Mouse (Mus musculus): Measurements from ENCODE around the gene Scpep1. TPM values are rescaled to one million over a fixed set of nuclear protein-coding genes. Genes with fewer than 3 reads are reported as not detected.

Gene Scpep1
- polyA plus RNA-seq, 1 experiment from 2014 or later, result 202 TPM

DNA sequence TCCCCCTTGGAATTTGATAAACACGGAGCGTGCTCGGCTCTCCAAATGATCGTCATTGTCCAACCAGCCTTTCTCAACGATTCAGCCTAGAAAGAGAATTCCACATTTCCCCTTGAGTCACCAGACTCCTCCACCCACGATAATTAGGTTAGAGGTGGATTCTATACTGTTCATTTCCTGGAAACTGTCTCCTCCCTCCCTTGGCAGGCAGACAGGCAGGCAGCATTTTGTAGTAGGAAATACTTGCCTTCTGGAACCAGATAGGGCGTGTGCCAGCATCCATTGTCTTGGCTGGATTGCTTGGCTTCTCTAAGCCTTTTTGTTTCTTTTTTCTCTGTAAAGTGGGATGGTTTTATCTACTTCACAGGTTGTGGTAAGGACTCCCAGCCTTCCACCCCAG lies 41.2 kb upstream of the Scpep1 start:
- no peaks in the 10 kb centered on the region for H3K27me3 ChIP-seq
- no peak for TF ChIP-seq CTCF (IDR thresholded peaks at IDR 0.05)
- in situ Hi-C loops (cut with MboI; ENCODE audit: low pct_unique_long_range_greater_than_20kb), result no loop called here
- CTCF ChIA-PET, result interaction anchor here (1.1 to 8.0 kb wide), 5 partner anchors 9 to 44 kb away, joined by 3 to 58 read pairs (median 5); no protein-coding TSS in a partner anchor
- ATAC-seq (no peak), DNase-seq (ENCODE audit: low read depth, low spot score) (no peak)
- POLR2A ChIA-PET, result interaction anchor here (1.2 kb wide), 1 partner anchor 40 kb away, joined by 3 read pairs; no protein-coding TSS in a partner anchor

DNA sequence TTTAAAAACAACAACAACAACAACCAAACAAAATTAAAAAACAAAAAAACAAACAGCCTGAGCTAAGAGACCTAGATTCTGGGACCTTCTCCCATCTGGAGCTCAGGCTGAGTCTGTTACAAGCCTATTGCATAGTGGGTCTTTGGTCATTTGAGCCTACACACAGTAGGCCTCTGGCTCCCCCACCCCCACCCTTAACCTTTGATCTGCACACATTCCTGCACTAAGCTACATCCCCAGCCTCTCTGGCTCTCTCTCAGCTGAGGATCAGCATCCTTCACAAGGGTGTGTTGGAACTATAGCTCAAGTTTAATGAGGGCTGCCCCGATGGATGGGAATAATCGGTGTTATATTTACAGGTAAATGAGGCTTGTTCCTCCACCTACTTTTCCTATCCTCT lies 40.4 kb upstream of the Scpep1 start:
- in situ Hi-C loops (cut with MboI; ENCODE audit: low pct_unique_long_range_greater_than_20kb), result no loop called here
- CTCF ChIA-PET, result interaction anchor here (1.2 to 8.0 kb wide), 3 partner anchors 22 to 45 kb away, joined by 3 to 58 read pairs (median 3); no protein-coding TSS in a partner anchor
- TF ChIP-seq CTCF (IDR thresholded peaks at IDR 0.05), result no peak
- H3K27me3 ChIP-seq, result no peaks in the 10 kb centered on the region
- POLR2A ChIA-PET, result interaction anchor here (0.6 kb wide), 1 partner anchor 159 kb away, joined by 3 read pairs; no protein-coding TSS in a partner anchor
- ATAC-seq (no peak), DNase-seq (ENCODE audit: low read depth, low spot score) (no peak)

DNA sequence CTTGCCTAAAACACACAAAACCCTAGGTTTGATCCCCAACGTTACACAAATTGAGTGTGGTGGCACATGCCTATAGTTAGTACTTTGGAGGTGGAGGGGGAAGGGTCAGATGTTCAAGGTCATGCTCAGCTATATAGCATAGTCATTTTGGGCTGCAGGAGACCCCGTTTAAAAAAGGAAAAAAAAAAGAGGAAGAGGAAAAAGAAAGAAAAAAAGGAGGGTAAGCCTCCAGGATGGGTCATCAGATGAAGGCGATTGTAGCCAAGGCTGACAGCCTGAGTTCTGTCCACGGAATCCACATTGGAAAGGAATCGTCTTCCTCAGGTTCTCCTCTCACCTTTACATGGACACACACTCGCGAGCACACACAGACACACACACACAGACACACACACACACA lies 39.2 kb upstream of the Scpep1 start:
- ChIA-PET CTCF (interaction anchor here (1.5 to 8.0 kb wide), 5 partner anchors 9 to 46 kb away, joined by 3 to 58 read pairs (median 6); no protein-coding TSS in a partner anchor), POLR2A (no interaction called here)
- TF ChIP-seq CTCF (IDR thresholded peaks at IDR 0.05), result no peak
- no peaks in the 10 kb centered on the region for H3K27me3 ChIP-seq
- DNase-seq (ENCODE audit: low read depth, low spot score) (no peak), ATAC-seq (no peak)
- in situ Hi-C loops (cut with MboI; ENCODE audit: low pct_unique_long_range_greater_than_20kb), result no loop called here

DNA sequence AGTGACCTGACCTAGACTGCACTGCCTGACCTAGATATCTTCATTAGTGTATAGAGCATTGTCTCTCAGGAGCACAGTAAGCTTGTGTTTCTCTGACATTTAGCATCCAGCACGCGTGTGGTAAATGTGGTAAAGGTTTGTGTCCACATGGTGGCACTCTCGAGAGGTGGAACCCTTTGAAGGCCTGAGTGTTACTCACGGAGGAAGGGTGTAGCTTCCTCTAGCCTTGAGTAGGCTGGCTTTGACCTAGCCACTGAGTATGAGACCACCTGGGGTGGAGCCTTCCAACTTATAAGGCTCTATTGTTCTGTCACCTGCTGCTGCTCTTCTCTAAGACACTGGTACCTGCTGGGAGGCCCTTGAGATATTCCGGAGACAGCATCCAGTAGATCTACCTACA lies 38.4 kb upstream of the Scpep1 start:
- no peaks in the 10 kb centered on the region for H3K27me3 ChIP-seq
- in situ Hi-C loops (cut with MboI; ENCODE audit: low pct_unique_long_range_greater_than_20kb), result no loop called here

DNA sequence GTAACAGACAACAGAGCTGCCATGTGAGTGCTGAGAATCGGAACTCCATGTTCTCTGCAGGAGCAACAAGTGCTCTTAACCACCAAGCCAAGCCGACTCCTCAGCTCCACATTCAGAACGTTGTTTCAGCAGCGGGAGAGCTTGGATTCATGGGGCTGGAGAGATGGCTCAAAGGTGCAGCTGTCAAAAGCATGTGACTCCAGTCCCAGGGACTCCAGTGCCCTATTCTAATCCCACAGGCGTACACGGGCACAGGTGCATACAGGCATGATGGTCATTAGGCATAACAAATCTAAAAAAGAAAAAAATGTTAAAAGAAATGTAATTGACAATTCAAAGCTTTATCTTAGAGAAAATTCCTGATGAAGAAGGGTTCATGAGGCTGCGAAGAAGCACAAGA lies 37.9 kb upstream of the Scpep1 start:
- ATAC-seq, result no peak
- in situ Hi-C loops (cut with MboI; ENCODE audit: low pct_unique_long_range_greater_than_20kb), result no loop called here
- no peak for TF ChIP-seq CTCF (IDR thresholded peaks at IDR 0.05)
- no peaks in the 10 kb centered on the region for H3K27me3 ChIP-seq
- ChIA-PET CTCF (interaction anchor here (1.0 to 8.0 kb wide), 17 partner anchors 11 to 78 kb away, joined by 3 to 58 read pairs (median 5); no protein-coding TSS in a partner anchor), POLR2A (interaction anchor here (0.6 kb wide), 1 partner anchor 16 kb away, joined by 4 read pairs; no protein-coding TSS in a partner anchor)
- DNase-seq (ENCODE audit: low read depth, low spot score), result no peak

More for the DNA sequence above, 38.4 kb upstream of the Scpep1 start:
- POLR2A ChIA-PET, result interaction anchor here (0.6 kb wide), 1 partner anchor 16 kb away, joined by 4 read pairs; no protein-coding TSS in a partner anchor
- TF ChIP-seq CTCF (IDR thresholded peaks at IDR 0.05), result peak; percentile 85
- DNase-seq (ENCODE audit: low read depth, low spot score) (no peak), ATAC-seq (peak; percentile 79)
- CTCF ChIA-PET, result interaction anchor here (1.0 to 8.0 kb wide), 17 partner anchors 10 to 77 kb away, joined by 3 to 58 read pairs (median 5); no protein-coding TSS in a partner anchor

DNA sequence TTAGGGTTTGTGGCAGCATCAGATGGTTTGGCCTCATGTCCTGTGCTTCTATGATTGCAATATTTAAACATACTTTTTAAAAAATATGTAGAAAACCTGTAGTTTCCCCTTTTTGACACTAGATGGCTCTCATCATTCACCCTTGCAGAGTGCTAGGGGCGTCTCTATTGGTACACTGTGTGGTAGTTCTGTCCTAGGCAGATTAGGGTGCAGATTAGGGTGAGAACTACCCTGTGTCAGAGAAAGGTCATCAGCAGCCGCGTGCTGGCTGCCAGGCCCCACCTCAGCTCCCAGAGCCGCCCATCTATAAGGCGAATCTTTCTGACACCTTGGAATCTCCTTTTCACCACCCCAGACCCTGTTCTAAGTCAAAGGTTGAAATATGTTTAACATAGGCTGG lies 34.3 kb upstream of the Scpep1 start:
- in situ Hi-C loops (cut with MboI; ENCODE audit: low pct_unique_long_range_greater_than_20kb), result loop anchor here (10.0 kb wide), 1 partner anchor 45 kb away; no protein-coding TSS in a partner anchor
- ChIA-PET POLR2A (no interaction called here), CTCF (interaction anchor here (0.7 to 0.9 kb wide), 3 partner anchors 50 to 52 kb away, joined by 3 to 4 read pairs (median 3); no protein-coding TSS in a partner anchor)
- TF ChIP-seq CTCF (IDR thresholded peaks at IDR 0.05), result no peak
- DNase-seq (ENCODE audit: low read depth, low spot score) (no peak), ATAC-seq (no peak)
- H3K27me3 ChIP-seq, result no peaks in the 10 kb centered on the region

DNA sequence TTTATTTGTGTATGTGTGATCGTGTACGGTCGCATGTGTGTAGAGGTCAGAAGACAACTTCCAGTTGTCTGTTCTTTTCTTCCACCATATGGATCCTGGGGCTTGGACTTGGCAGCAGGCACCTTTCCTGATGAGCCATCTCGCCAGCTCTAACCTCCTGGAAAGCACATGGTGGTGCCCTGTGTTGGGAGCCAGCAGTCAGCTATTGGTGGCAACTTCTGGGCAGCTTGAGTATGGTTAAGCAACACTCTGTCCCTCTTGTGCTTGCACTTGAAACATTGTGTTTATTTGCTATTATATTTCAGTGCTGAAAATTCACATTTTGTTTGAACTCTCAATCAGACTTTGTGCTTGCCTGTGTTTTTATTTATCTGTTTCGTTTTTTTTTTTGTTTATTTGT lies 33.7 kb upstream of the Scpep1 start:
- in situ Hi-C loops (cut with MboI; ENCODE audit: low pct_unique_long_range_greater_than_20kb), result loop anchor here (10.0 kb wide), 1 partner anchor 46 kb away; no protein-coding TSS in a partner anchor
- ChIA-PET CTCF (interaction anchor here (0.7 to 0.8 kb wide), 2 partner anchors 51 to 53 kb away, joined by 3 read pairs; no protein-coding TSS in a partner anchor), POLR2A (no interaction called here)
- ATAC-seq, result no peak
- DNase-seq (ENCODE audit: low read depth, low spot score), result no peak
- no peaks in the 10 kb centered on the region for H3K27me3 ChIP-seq
- TF ChIP-seq CTCF (IDR thresholded peaks at IDR 0.05), result no peak

DNA sequence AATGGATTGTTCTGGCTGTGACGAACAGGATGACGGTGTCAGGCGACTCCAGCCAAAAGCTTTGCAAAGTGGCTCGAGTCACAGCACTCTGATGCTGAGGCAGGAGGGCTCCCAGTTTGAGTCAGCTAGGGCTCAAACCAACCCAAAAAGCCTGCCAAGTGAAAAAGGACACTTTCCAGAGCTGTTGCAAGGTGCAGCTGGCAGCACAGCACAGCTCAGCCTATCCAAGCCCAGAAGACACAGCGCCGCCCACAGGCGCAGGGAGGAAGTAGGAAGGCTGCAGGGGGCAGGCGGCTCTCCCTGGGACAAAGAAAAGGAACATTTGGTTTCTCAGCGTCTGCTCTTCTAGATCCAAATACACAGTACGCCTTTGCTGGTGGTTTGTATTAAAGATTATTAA lies 31.4 kb upstream of the Scpep1 start:
- in situ Hi-C loops (cut with MboI; ENCODE audit: low pct_unique_long_range_greater_than_20kb), result loop anchor here (10.0 kb wide), 1 partner anchor 48 kb away; no protein-coding TSS in a partner anchor
- H3K27me3 ChIP-seq, result no peaks in the 10 kb centered on the region
- ATAC-seq (no peak), DNase-seq (ENCODE audit: low read depth, low spot score) (no peak)
- TF ChIP-seq CTCF (IDR thresholded peaks at IDR 0.05), result no peak
- ChIA-PET POLR2A (no interaction called here), CTCF (interaction anchor here (1.6 to 2.7 kb wide), 3 partner anchors 10 to 55 kb away, joined by 3 to 11 read pairs (median 10); no protein-coding TSS in a partner anchor)

DNA sequence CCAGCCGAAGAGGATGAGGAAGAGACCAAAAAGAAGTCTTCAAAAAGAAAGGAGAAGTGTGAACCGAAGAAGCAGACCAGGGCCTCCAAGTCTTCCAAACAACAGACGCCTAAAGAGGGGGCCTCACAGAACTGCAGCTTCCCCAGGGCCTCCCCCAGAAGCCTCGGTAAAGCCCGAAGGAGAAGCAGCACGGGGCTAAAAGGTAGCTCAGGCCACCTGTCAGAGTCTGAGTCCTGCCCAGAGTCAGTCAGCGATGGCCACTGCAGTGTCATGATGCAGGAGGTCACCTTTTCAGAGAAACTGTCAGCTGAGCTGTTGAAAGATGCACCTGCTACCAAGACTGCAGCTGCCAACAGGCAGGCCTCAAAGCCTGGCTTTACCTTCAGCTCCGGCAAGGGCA lies 26.1 kb upstream of the Scpep1 start:
- DNase-seq (ENCODE audit: low read depth, low spot score) (no peak), ATAC-seq (no peak)
- in situ Hi-C loops (cut with MboI; ENCODE audit: low pct_unique_long_range_greater_than_20kb), result loop anchor here (10.0 kb wide), 1 partner anchor 53 kb away; no protein-coding TSS in a partner anchor
- ChIA-PET POLR2A (no interaction called here), CTCF (interaction anchor here (1.1 to 1.7 kb wide), 3 partner anchors 8 to 72 kb away, joined by 3 to 4 read pairs (median 4); partner anchors contain the start of gene Scpep1)
- no peaks in the 10 kb centered on the region for H3K27me3 ChIP-seq
- TF ChIP-seq CTCF (IDR thresholded peaks at IDR 0.05), result no peak

DNA sequence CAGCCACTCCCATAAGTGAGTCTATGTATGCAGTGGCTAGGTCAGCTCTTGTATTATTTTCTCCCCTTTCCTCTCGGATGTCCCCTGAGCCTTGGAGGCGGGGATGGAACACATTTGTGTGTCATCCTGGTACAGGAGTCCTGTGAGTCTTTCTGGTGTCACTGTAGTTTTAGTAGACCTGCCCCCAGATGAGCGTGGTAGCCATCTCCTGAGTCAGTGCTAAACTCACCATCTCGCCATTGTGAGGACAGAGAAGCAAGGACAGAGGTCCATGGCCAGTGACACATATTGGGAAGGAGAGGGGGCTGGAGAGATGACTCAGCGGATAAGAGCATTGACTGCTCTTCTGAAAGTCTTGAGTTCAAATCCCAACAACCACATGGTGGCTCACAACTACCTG lies 21.9 kb upstream of the Scpep1 start:
- ChIA-PET CTCF (interaction anchor here (1.4 to 1.8 kb wide), 4 partner anchors 9 to 68 kb away, joined by 3 to 10 read pairs (median 5); no protein-coding TSS in a partner anchor), POLR2A (interaction anchor here (0.6 kb wide), 1 partner anchor 16 kb away, joined by 4 read pairs; no protein-coding TSS in a partner anchor)
- no peaks in the 10 kb centered on the region for H3K27me3 ChIP-seq
- DNase-seq (ENCODE audit: low read depth, low spot score) (no peak), ATAC-seq (no peak)
- in situ Hi-C loops (cut with MboI; ENCODE audit: low pct_unique_long_range_greater_than_20kb), result no loop called here
- TF ChIP-seq CTCF (IDR thresholded peaks at IDR 0.05), result no peak

DNA sequence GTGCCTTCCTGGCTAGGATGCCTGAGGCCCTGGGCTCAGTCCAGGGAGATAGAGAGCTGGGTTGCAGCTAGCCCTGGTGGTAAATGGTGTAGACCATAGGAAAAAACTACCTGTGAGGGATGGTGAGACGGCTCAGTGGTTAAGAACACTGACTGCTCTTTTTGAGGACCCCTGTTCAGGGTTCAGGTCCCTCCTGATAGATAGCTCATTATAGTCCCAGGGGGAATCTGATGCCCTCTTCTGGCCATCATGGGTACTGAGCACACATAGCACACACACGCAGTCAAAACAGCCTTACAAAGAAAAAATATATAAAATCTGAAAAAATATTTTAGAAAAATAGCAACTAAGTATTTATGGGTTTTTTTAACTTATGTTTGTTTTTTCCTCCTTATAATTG lies 21.1 kb upstream of the Scpep1 start:
- no peaks in the 10 kb centered on the region for H3K27me3 ChIP-seq
- ChIA-PET CTCF (interaction anchor here (1.0 to 1.8 kb wide), 7 partner anchors 10 to 71 kb away, joined by 3 to 10 read pairs (median 4); no protein-coding TSS in a partner anchor), POLR2A (interaction anchor here (0.7 kb wide), 1 partner anchor 21 kb away, joined by 3 read pairs; no protein-coding TSS in a partner anchor)
- TF ChIP-seq CTCF (IDR thresholded peaks at IDR 0.05), result peak; percentile 69
- in situ Hi-C loops (cut with MboI; ENCODE audit: low pct_unique_long_range_greater_than_20kb), result no loop called here
- ATAC-seq (no peak), DNase-seq (ENCODE audit: low read depth, low spot score) (no peak)

Data from Patski (cell line).